In the genomic region with DNA sequence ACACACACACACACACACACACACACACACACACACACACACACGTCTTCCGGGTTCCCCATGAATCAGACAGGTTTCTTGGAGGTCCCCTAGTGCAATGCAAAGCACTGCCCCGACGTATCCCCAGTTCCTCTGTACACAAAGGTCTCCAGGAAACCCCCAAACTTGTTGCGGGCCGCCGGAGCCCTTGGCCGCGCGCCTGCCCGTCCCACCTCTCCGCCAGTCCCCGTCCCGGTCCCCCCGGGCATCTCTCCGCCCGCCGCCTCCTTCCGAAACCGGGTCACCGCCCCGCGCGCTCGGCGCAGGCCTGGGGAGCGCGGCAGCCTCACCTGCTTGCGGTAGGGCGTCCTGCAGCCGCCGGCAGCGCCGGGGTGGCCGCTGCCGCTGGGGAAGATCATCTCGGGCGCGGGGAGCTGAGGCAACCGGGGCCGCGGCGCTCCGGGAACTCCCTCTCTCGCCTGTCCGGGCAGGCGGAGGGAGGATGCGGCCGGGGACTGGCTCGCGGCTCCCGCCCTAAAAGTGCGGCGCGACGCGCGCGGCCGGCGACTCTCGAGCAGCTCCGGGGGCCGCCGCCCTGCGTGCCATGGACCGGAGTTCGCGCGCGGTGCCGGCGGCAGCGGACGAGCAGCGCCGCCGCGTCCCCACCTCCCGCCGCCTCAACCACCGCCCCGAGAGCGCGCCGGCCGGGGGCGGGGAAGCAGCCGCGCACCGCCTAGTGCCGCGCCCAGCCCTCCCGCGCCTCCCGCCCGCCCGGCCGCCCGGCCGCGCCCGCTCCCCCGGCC, we compare ENCODE assay signal across 7 mouse cellular contexts.
A peak's percentile ranks its signal among the peaks of the same experiment; 100 is the strongest.
DNase-seq lines count a peak whose midpoint lies in the region; ATAC-seq and TF ChIP-seq lines count a peak whose summit lies in the region.

No protein-coding gene starts in this region.

- H3K36me3 ChIP-seq in liver, adult 2 months (ENCODE audit: control insufficient read depth, insufficient read depth, low read length), result no peaks in the 10 kb centered on the region
- no peaks in the 10 kb centered on the region for H3K36me3 ChIP-seq in midbrain, postnatal 0 days (ENCODE audit: insufficient read depth, low read length)

- H3K27me3 ChIP-seq in liver, adult 2 months (ENCODE audit: control insufficient read depth, insufficient read depth, low read length), result no peaks in the 10 kb centered on the region
- no peaks in the 10 kb centered on the region for H3K27me3 ChIP-seq in midbrain, postnatal 0 days (ENCODE audit: insufficient read depth, low read length)

- 0 out of 2 replicates have a peak, but pooled peaks have one; percentile 28 for TF ChIP-seq POLR2A in liver, adult 2 months (IDR thresholded peaks at IDR 0.05; ENCODE audit: extremely low read depth, insufficient read depth, low read length)

- DNase-seq in adrenal gland, postnatal 10 days, result peak; percentile 87
- DNase-seq in embryo, embryonic 9.5 days (ENCODE audit: extremely low spot score), result peak; percentile 69
- DNase-seq in heart, adult 18-20 months, result peak; percentile 81 to 90
- DNase-seq in kidney, adult 18-20 months, result peak; percentile 82
- peak; percentile 28 for DNase-seq in liver, adult 2 months (ENCODE audit: extremely low read depth, low read depth, low spot score)
- peak; percentile 51 for DNase-seq in midbrain, postnatal 0 days (ENCODE audit: low spot score)
- DNase-seq in spleen, postnatal 36 days (ENCODE audit: low spot score in 2 of 2), result peak; percentile 72 to 75

- H3K4me3 ChIP-seq in liver, adult 2 months (ENCODE audit: insufficient read depth, low read depth, low read length), result peak overlapping the region; percentile 84
- H3K4me3 ChIP-seq in midbrain, postnatal 0 days (ENCODE audit: low read depth, low read length), result peak overlapping the region; percentile 96

- TF ChIP-seq CTCF in liver, adult 2 months (IDR thresholded peaks at IDR 0.05; ENCODE audit: low read depth, low read length), result no peak
- no peak; the same call in 1 of the 2 replicates for TF ChIP-seq CTCF in midbrain, postnatal 0 days (IDR thresholded peaks at IDR 0.05)

- ATAC-seq in midbrain, postnatal 0 days (ENCODE audit: low FRiP score), result peak; percentile 81

- H3K4me1 ChIP-seq in liver, adult 2 months (ENCODE audit: control insufficient read depth, insufficient read depth, low read length), result peaks cover 13% of the 10 kb centered on the region
- H3K4me1 ChIP-seq in midbrain, postnatal 0 days (ENCODE audit: insufficient read depth, low read length), result no peaks in the 10 kb centered on the region

- WGBS in liver, adult 2 months, result 3% methylated on average over 91 of the region's 104 CpGs
- WGBS in midbrain, postnatal 0 days, result under 1% methylated on average over 42 of the region's 104 CpGs

- peaks cover 24% of the 10 kb centered on the region for H3K79me2 ChIP-seq in liver, adult 2 months (ENCODE audit: control insufficient read depth, insufficient read depth, low read length)

- peak overlapping the region; percentile 96 for H3K27ac ChIP-seq in liver, adult 2 months (replicated peaks; ENCODE audit: insufficient read depth, low read depth, low read length)
- peak overlapping the region; percentile 67 for H3K27ac ChIP-seq in midbrain, postnatal 0 days (ENCODE audit: low read depth, low read length)

- peak overlapping the region; percentile 91 for H3K4me2 ChIP-seq in midbrain, postnatal 0 days (ENCODE audit: low read depth, low read length, poor library complexity, severe bottlenecking)

- peak overlapping the region; percentile 92 for H3K9ac ChIP-seq in liver, adult 2 months (ENCODE audit: low read depth, low read length)
- H3K9ac ChIP-seq in midbrain, postnatal 0 days (replicated peaks; ENCODE audit: low read length, poor library complexity, severe bottlenecking), result peak overlapping the region; percentile 79

- no peaks in the 10 kb centered on the region for H3K9me3 ChIP-seq in midbrain, postnatal 0 days (ENCODE audit: low read length)

Comparison
In these comparisons a context has a peak if more than half of its experiments do, and no peak if none do; other contexts are left out.
1. Peak in every context shown above with its lines: DNase-seq, ATAC-seq, H3K4me3 ChIP-seq and H3K27ac ChIP-seq.
2. DNase-seq: peak in every context shown above with its lines; median percentile 87 in adrenal gland, postnatal 10 days; 86 in heart, adult 18-20 months; 82 in kidney, adult 18-20 months; 74 in spleen, postnatal 36 days; 69 in embryo, embryonic 9.5 days; 51 in midbrain, postnatal 0 days; 28 in liver, adult 2 months.